Mouse (Mus musculus): ENCODE data around the gene Hpd. TPM values are rescaled to one million over a fixed set of nuclear protein-coding genes. Genes with fewer than 3 reads are reported as not detected.

Hpd gene
- polyA plus RNA-seq, 1 experiment from 2014 or later: not detected

Other genes with a start within 250 kb of the Hpd start
- 77.9 and 84.4 TPM in 2 replicates for gene Kdm2b, start 192.9 kb downstream of the Hpd start, polyA plus RNA-seq (2016; fragmentation: Nextera tagmentation; extraction: Ambion mirVana)
- 12.3 and 14.8 TPM in 2 replicates for gene Orai1, start 167.7 kb downstream of the Hpd start, polyA plus RNA-seq (2016; fragmentation: Nextera tagmentation; extraction: Ambion mirVana)
- gene Morn3, start 135.7 kb downstream of the Hpd start, polyA plus RNA-seq (2016; fragmentation: Nextera tagmentation; extraction: Ambion mirVana): not detected in 2 replicates
- 14.8 and 16.6 TPM in 2 replicates for gene Tmem120b, start 114.3 kb downstream of the Hpd start, polyA plus RNA-seq (2016; fragmentation: Nextera tagmentation; extraction: Ambion mirVana)
- 2.9 and 3.4 TPM in 2 replicates for gene Rhof, start 50.0 kb downstream of the Hpd start, polyA plus RNA-seq (2016; fragmentation: Nextera tagmentation; extraction: Ambion mirVana)
- gene Setd1b, start 40.5 kb downstream of the Hpd start, polyA plus RNA-seq (2016; fragmentation: Nextera tagmentation; extraction: Ambion mirVana): 11.7 and 12.4 TPM in 2 replicates
- 89.0 and 95.5 TPM in 2 replicates for gene Psmd9, start 13.3 kb downstream of the Hpd start, polyA plus RNA-seq (2016; fragmentation: Nextera tagmentation; extraction: Ambion mirVana)
- 5.6 and 6.4 TPM in 2 replicates for gene Wdr66, start 69.4 kb upstream of the Hpd start, polyA plus RNA-seq (2016; fragmentation: Nextera tagmentation; extraction: Ambion mirVana)
- 41.8 and 44.7 TPM in 2 replicates for gene Bcl7a, start 161.1 kb upstream of the Hpd start, polyA plus RNA-seq (2016; fragmentation: Nextera tagmentation; extraction: Ambion mirVana)
- gene Mlxip, start 212.1 kb upstream of the Hpd start, polyA plus RNA-seq (2016; fragmentation: Nextera tagmentation; extraction: Ambion mirVana): 15.8 and 17.4 TPM in 2 replicates

All from embryonic facial prominence, embryonic 12.5 days (tissue).